Mouse (Mus musculus): ENCODE data around the gene Def6. TPM values are rescaled to one million over a fixed set of nuclear protein-coding genes. Genes with fewer than 3 reads are reported as not detected.

Def6 gene
- polyA plus RNA-seq, 1 experiment from 2014 or later = 4.6 TPM

GRCm38 (mm10) chr17:28256651-28257328, 49.2 kb downstream of the Def6 start:
- Histone ChIP-seq H3K9me3 (ENCODE audit: control insufficient read depth, low read length) (no peaks in the 10 kb centered on the region), H3K9ac (replicated peaks; ENCODE audit: low read depth, low read length) (no peak overlapping the region), H3K27ac (ENCODE audit: low read length) (no peak overlapping the region), H3K4me2 (ENCODE audit: low read length) (no peak overlapping the region), H3K4me1 (replicated peaks; ENCODE audit: control insufficient read depth, insufficient read depth, low read length) (peaks cover 7% of the 10 kb centered on the region), H3K36me3 (ENCODE audit: control insufficient read depth, insufficient read depth) (no peaks in the 10 kb centered on the region), H3K27me3 (replicated peaks; ENCODE audit: control insufficient read depth, insufficient read depth, low read length) (no peaks in the 10 kb centered on the region), H3K4me3 (replicated peaks; ENCODE audit: low read length) (no peak overlapping the region)
- ATAC-seq = no peak
- 71% methylated on average over 13 of the region's 13 CpGs for WGBS

- Histone ChIP-seq H3K36me3 (ENCODE audit: control insufficient read depth, insufficient read depth) (no peaks in the 10 kb centered on the region), H3K4me1 (replicated peaks; ENCODE audit: control insufficient read depth, insufficient read depth, low read length) (peaks cover 7% of the 10 kb centered on the region), H3K4me2 (ENCODE audit: low read length) (no peak overlapping the region), H3K27ac (ENCODE audit: low read length) (no peak overlapping the region), H3K9me3 (ENCODE audit: control insufficient read depth, low read length) (no peaks in the 10 kb centered on the region), H3K9ac (replicated peaks; ENCODE audit: low read depth, low read length) (no peak overlapping the region), H3K4me3 (replicated peaks; ENCODE audit: low read length) (no peak overlapping the region), H3K27me3 (replicated peaks; ENCODE audit: control insufficient read depth, insufficient read depth, low read length) (no peaks in the 10 kb centered on the region)
- ATAC-seq = no peak
- WGBS = 87% methylated on average over 9 of the region's 9 CpGs
Observed at GRCm38 (mm10) chr17:28258325-28258724, 50.7 kb downstream of the Def6 start.

GRCm38 (mm10) chr17:28259890-28260542, 52.4 kb downstream of the Def6 start:
- ATAC-seq = no peak
- 82% methylated on average over 16 of the region's 16 CpGs for WGBS
- Histone ChIP-seq H3K4me3 (replicated peaks; ENCODE audit: low read length) (no peak overlapping the region), H3K9me3 (ENCODE audit: control insufficient read depth, low read length) (no peaks in the 10 kb centered on the region), H3K36me3 (ENCODE audit: control insufficient read depth, insufficient read depth) (no peaks in the 10 kb centered on the region), H3K9ac (replicated peaks; ENCODE audit: low read depth, low read length) (no peak overlapping the region), H3K4me1 (replicated peaks; ENCODE audit: control insufficient read depth, insufficient read depth, low read length) (peaks cover 7% of the 10 kb centered on the region), H3K4me2 (ENCODE audit: low read length) (no peak overlapping the region), H3K27ac (ENCODE audit: low read length) (no peak overlapping the region), H3K27me3 (replicated peaks; ENCODE audit: control insufficient read depth, insufficient read depth, low read length) (no peaks in the 10 kb centered on the region)

GRCm38 (mm10) chr17:28260543-28260909, 52.9 kb downstream of the Def6 start:
- 87% methylated on average over 9 of the region's 9 CpGs for WGBS
- H3K4me3 ChIP-seq (replicated peaks; ENCODE audit: low read length) = no peak overlapping the region
- H3K9ac ChIP-seq (replicated peaks; ENCODE audit: low read depth, low read length) = no peak overlapping the region
- H3K27me3 ChIP-seq (replicated peaks; ENCODE audit: control insufficient read depth, insufficient read depth, low read length) = no peaks in the 10 kb centered on the region
- no peak for ATAC-seq
- H3K4me1 ChIP-seq (replicated peaks; ENCODE audit: control insufficient read depth, insufficient read depth, low read length) = peaks cover 3% of the 10 kb centered on the region; the same call in 1 of the 2 replicates
- no peak overlapping the region for H3K27ac ChIP-seq (ENCODE audit: low read length)
- no peak overlapping the region for H3K4me2 ChIP-seq (ENCODE audit: low read length)
- H3K9me3 ChIP-seq (ENCODE audit: control insufficient read depth, low read length) = no peaks in the 10 kb centered on the region
- no peaks in the 10 kb centered on the region for H3K36me3 ChIP-seq (ENCODE audit: control insufficient read depth, insufficient read depth)

GRCm38 (mm10) chr17:28261795-28262194, 54.2 kb downstream of the Def6 start:
- Histone ChIP-seq H3K27ac (ENCODE audit: low read length) (no peak overlapping the region), H3K9ac (replicated peaks; ENCODE audit: low read depth, low read length) (no peak overlapping the region), H3K27me3 (replicated peaks; ENCODE audit: control insufficient read depth, insufficient read depth, low read length) (no peaks in the 10 kb centered on the region), H3K4me1 (replicated peaks; ENCODE audit: control insufficient read depth, insufficient read depth, low read length) (no peaks in the 10 kb centered on the region), H3K4me3 (replicated peaks; ENCODE audit: low read length) (no peak overlapping the region), H3K9me3 (ENCODE audit: control insufficient read depth, low read length) (no peaks in the 10 kb centered on the region), H3K4me2 (ENCODE audit: low read length) (no peak overlapping the region), H3K36me3 (ENCODE audit: control insufficient read depth, insufficient read depth) (no peaks in the 10 kb centered on the region)
- WGBS = 86% methylated on average over 10 of the region's 11 CpGs
- ATAC-seq = no peak

- ATAC-seq = no peak
- no peak overlapping the region for H3K4me3 ChIP-seq (replicated peaks; ENCODE audit: low read length)
- H3K9me3 ChIP-seq (ENCODE audit: control insufficient read depth, low read length) = no peaks in the 10 kb centered on the region
- no peaks in the 10 kb centered on the region for H3K27me3 ChIP-seq (replicated peaks; ENCODE audit: control insufficient read depth, insufficient read depth, low read length)
- H3K9ac ChIP-seq (replicated peaks; ENCODE audit: low read depth, low read length) = no peak overlapping the region
- 75% methylated on average over 13 of the region's 13 CpGs for WGBS
- H3K27ac ChIP-seq (ENCODE audit: low read length) = no peak overlapping the region
- H3K4me2 ChIP-seq (ENCODE audit: low read length) = no peak overlapping the region
- H3K4me1 ChIP-seq (replicated peaks; ENCODE audit: control insufficient read depth, insufficient read depth, low read length) = no peaks in the 10 kb centered on the region
- no peaks in the 10 kb centered on the region for H3K36me3 ChIP-seq (ENCODE audit: control insufficient read depth, insufficient read depth)
Observed at GRCm38 (mm10) chr17:28263181-28263894, 55.8 kb downstream of the Def6 start.

GRCm38 (mm10) chr17:28267251-28267650, 59.7 kb downstream of the Def6 start:
- H3K9ac ChIP-seq (replicated peaks; ENCODE audit: low read depth, low read length) = no peak overlapping the region
- ATAC-seq = no peak
- H3K4me1 ChIP-seq (replicated peaks; ENCODE audit: control insufficient read depth, insufficient read depth, low read length) = no peaks in the 10 kb centered on the region
- WGBS = 87% methylated on average over 5 of the region's 5 CpGs
- H3K27ac ChIP-seq (ENCODE audit: low read length) = no peak overlapping the region
- no peak overlapping the region for H3K4me3 ChIP-seq (replicated peaks; ENCODE audit: low read length)
- no peaks in the 10 kb centered on the region for H3K27me3 ChIP-seq (replicated peaks; ENCODE audit: control insufficient read depth, insufficient read depth, low read length)
- H3K4me2 ChIP-seq (ENCODE audit: low read length) = no peak overlapping the region
- H3K36me3 ChIP-seq (ENCODE audit: control insufficient read depth, insufficient read depth) = no peaks in the 10 kb centered on the region
- H3K9me3 ChIP-seq (ENCODE audit: control insufficient read depth, low read length) = no peaks in the 10 kb centered on the region

GRCm38 (mm10) chr17:28270165-28270564, 62.6 kb downstream of the Def6 start:
- WGBS = 90% methylated on average over 13 of the region's 13 CpGs
- Histone ChIP-seq H3K36me3 (ENCODE audit: control insufficient read depth, insufficient read depth) (no peaks in the 10 kb centered on the region), H3K4me2 (ENCODE audit: low read length) (no peak overlapping the region), H3K9me3 (ENCODE audit: control insufficient read depth, low read length) (no peaks in the 10 kb centered on the region), H3K4me1 (replicated peaks; ENCODE audit: control insufficient read depth, insufficient read depth, low read length) (no peaks in the 10 kb centered on the region), H3K27me3 (replicated peaks; ENCODE audit: control insufficient read depth, insufficient read depth, low read length) (no peaks in the 10 kb centered on the region), H3K27ac (ENCODE audit: low read length) (no peak overlapping the region), H3K4me3 (replicated peaks; ENCODE audit: low read length) (no peak overlapping the region), H3K9ac (replicated peaks; ENCODE audit: low read depth, low read length) (no peak overlapping the region)
- ATAC-seq = no peak

- WGBS = 88% methylated on average over 12 of the region's 12 CpGs
- ATAC-seq = no peak
Observed at GRCm38 (mm10) chr17:28271537-28272266, 64.1 kb downstream of the Def6 start.

More at GRCm38 (mm10) chr17:28271537-28272266, 64.1 kb downstream of the Def6 start:
- H3K4me1 ChIP-seq (replicated peaks; ENCODE audit: control insufficient read depth, insufficient read depth, low read length) = no peaks in the 10 kb centered on the region
- no peak overlapping the region for H3K27ac ChIP-seq (ENCODE audit: low read length)
- no peak overlapping the region for H3K4me2 ChIP-seq (ENCODE audit: low read length)
- no peak overlapping the region for H3K9ac ChIP-seq (replicated peaks; ENCODE audit: low read depth, low read length)
- no peak overlapping the region for H3K4me3 ChIP-seq (replicated peaks; ENCODE audit: low read length)
- no peaks in the 10 kb centered on the region for H3K9me3 ChIP-seq (ENCODE audit: control insufficient read depth, low read length)
- H3K27me3 ChIP-seq (replicated peaks; ENCODE audit: control insufficient read depth, insufficient read depth, low read length) = no peaks in the 10 kb centered on the region
- H3K36me3 ChIP-seq (ENCODE audit: control insufficient read depth, insufficient read depth) = no peaks in the 10 kb centered on the region

Measured in forebrain, embryonic 16.5 days (tissue).